Mouse (Mus musculus): ENCODE data around the gene Dpp8. TPM values are rescaled to one million over a fixed set of nuclear protein-coding genes. Genes with fewer than 3 reads are reported as not detected.

Gene Dpp8
- 84.4 to 90.4 TPM (median 86.0 TPM) in 4 replicates for total RNA-seq (2023; ENCODE audit: inconsistent age)

GRCm38 (mm10) chr9:65032269-65033108, at the start of gene Dpp8:
Gene Dpp8, plus strand, starts transcription at chr9:65032414.

GRCm38 (mm10) chr9:65020991-65021886, 11.0 kb upstream of the Dpp8 start, which contains the start of gene Hacd3:
Gene Hacd3, minus strand, starts transcription at chr9:65021693.

GRCm38 (mm10) chr9:65100991-65101685, 68.9 kb downstream of the Dpp8 start, which contains the start of gene Igdcc4:
Gene Igdcc4, plus strand, starts transcription at chr9:65101486.

Other genes starting within 250 kb of the Dpp8 start
- 209 to 252 TPM (median 231 TPM) in 4 replicates for gene Dennd4a, start 221.1 kb upstream of the Dpp8 start, total RNA-seq (2023; ENCODE audit: inconsistent age)
- gene Slc24a1, start 80.8 kb upstream of the Dpp8 start, total RNA-seq (2023; ENCODE audit: inconsistent age) = not detected in 4 replicates
- gene Ints14, start 71.5 kb upstream of the Dpp8 start, total RNA-seq (2023; ENCODE audit: inconsistent age) = 27.1 to 37.6 TPM (median 32.7 TPM) in 4 replicates
- gene Hacd3, start 10.7 kb upstream of the Dpp8 start, total RNA-seq (2023; ENCODE audit: inconsistent age) = 19.8 to 23.2 TPM (median 20.2 TPM) in 4 replicates
- gene Igdcc4, start 69.1 kb downstream of the Dpp8 start, total RNA-seq (2023; ENCODE audit: inconsistent age) = 0.21 to 0.27 TPM (median 0.22 TPM) in 4 replicates
- not detected in 4 replicates for gene Igdcc3, start 108.8 kb downstream of the Dpp8 start, total RNA-seq (2023; ENCODE audit: inconsistent age)
- 3.7 to 6.5 TPM (median 4.3 TPM) in 4 replicates for gene Parp16, start 162.9 kb downstream of the Dpp8 start, total RNA-seq (2023; ENCODE audit: inconsistent age)
- not detected in 4 replicates for gene Cilp, start 232.8 kb downstream of the Dpp8 start, total RNA-seq (2023; ENCODE audit: inconsistent age)

Data from B cell, adult (primary cell).